Mouse (Mus musculus) kidney, adult 9 months (tissue): ENCODE data around the gene Rprd1b.

Source experiments
- DNase-seq: peaks from one replicate; pipeline ENCODE4 v3.0.0; 2022

Rprd1b gene

DNA sequence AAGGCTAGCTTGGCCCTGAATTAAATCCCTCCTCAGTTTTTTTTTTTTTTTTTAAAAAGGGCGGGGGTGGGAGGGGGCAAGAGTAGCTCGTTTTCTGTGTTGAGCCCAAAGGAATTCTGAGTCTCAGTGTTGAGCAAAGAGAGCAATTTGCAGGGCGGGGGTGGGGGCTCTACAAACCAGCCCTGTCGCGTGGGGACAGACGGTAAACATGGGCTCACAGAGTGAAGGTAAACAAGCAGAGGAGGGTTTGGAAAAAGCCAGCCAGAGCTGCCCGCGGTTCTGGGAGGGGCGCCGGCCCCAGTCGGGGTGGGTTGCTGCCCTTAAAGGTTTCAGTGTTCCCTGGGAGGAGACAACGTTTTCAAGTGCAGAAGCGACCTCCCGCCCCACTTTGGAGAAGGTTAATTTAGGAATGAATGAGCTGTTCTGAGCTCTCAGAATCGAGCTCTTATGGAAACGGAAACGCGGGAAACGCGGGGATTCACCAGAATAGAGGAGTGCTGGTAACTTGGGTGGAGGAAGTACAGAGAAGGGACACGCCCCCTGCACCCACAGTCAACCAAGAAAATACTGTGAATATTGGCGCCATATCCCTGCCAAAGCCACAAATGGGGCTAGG is 125.5 kb downstream of the Rprd1b start:
- DNase-seq: no peak

DNA sequence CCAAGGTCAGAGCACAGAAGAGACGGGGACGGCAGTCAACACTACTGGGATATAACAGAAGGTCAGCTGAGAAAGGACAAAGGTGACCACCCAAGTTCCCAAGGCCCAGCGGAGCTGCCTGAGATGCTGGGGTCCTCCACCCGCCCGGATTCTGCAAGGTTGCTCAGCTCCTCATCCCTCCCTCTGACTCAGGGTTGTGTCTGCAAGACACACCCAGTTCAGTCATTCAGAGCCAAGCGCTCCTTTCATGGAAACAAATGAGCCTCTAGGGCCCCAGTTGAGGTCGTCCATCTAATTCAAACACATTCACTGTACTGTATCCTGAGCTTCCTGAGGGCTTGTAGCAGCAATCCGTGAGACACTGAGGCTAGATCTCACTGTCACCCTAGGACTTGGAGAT is 126.3 kb downstream of the Rprd1b start:
- DNase-seq: no peak

- no peak for DNase-seq
These were observed 126.8 kb downstream of the Rprd1b start for GRCm38 (mm10) chr2:158155101-158155500.

GRCm38 (mm10) chr2:158155615-158156014 is 127.3 kb downstream of the Rprd1b start:
- DNase-seq: no peak

DNA sequence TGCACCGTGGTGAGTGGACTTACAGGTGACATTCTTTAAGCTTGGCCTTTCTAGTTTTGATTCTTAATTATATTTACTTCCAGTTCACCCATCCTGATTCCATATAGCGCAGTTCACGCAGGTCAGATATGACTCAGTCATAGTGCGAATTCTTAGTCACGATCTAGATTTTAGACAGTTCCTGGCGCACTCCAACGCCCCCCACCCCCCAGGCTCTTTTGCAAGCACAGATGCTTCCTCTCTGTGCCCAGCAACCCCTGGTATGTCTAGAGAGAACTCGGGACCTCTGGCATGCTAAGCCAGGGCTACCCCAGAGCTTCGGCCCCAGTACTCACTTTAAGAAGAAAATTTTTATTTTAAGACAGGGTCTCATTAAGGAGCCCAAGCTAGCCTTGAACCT is 128.2 kb downstream of the Rprd1b start:
- no peak for DNase-seq

GRCm38 (mm10) chr2:158157654-158158053 is 129.4 kb downstream of the Rprd1b start:
- no peak for DNase-seq

- peak; percentile 65 for DNase-seq
These were observed 131.3 kb downstream of the Rprd1b start for GRCm38 (mm10) chr2:158159376-158160235.

GRCm38 (mm10) chr2:158161761-158162160 is 133.5 kb downstream of the Rprd1b start:
- DNase-seq: no peak

- no peak for DNase-seq
These were observed 134.7 kb downstream of the Rprd1b start for GRCm38 (mm10) chr2:158163034-158163433.

DNA sequence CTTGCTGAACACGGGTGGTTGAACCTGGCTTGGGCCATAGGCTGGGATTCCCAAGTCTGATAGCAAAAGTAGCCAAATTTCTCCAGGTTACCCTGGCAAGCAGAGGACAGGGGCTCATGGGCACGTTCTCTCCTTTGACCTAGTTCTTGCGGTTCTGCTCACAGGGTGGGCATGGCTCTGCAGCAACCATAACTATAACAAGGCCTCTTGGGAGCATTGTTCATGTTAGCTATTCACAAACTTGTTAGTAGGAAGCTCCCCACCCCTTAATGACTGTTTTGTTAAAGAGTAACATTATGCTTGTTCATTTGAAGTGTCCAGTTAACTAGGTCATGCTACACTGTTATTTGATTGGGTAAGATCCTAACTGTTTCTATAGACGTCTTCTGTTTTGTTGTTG is 137.5 kb downstream of the Rprd1b start:
- DNase-seq: peak; percentile 42

GRCm38 (mm10) chr2:158166628-158167027 is 138.3 kb downstream of the Rprd1b start:
- DNase-seq: peak; percentile 64

- no peak for DNase-seq
These were observed 139.4 kb downstream of the Rprd1b start for GRCm38 (mm10) chr2:158167496-158168205.

DNA sequence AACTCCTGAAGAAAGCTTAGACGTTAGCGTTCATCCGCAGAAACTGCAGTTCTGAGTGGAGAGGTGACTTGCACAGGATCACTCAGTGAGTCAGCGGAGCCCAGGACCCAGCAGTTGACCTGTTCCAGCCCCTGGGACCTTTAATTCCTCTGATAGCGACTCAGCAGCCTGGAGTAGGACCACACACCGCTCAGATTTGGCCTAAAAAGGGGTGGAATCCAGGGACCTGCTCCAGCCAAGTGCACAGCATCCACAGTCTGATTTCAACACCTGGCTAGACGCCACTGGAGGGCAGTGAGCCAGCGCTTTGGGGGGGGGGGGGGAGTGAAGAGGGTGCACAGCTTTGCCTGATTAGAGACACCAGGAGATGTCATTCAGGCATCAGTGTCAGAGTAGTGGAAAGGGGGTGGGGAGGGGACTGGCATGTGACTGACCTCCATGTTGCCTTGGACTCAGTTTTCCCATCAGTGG is 140.5 kb downstream of the Rprd1b start:
- no peak for DNase-seq

DNA sequence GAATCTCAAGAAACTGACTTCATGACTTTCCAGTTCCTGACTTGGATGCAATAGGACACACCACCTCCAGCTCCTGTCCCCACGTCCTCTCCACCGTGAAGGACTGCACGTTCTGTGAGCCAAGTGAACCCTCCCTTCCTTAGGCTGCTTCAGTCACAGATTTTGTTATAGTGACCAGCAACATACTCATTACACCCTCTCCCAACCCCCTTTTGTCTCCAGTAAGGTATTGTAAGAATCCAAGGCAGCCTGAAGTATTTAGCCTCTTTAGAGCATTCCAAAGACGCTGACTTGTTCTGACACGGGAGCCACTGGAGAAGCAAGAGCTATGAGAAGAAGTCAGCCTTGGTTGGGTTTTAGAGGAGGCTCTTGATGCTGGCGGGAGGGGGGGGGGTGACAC is 141.1 kb downstream of the Rprd1b start:
- DNase-seq: no peak

DNA sequence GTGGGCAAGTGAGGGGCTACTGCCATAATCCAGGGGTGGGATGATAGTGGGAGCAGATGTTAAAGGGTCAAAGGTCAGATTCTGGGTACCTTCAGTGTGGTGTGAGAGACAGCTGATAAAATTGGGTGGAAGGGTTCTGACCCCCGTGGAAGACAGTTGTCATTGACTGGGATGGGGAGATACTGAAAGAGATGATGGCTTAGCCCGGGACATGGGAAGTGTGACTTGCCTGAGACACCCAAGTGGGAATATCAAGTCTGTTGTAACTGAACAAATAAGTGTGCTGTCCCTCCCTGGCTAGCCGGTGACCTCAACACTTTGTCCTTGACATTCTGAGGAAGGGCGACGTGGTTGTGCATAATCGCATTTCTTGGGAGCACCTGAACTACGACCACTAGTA is 141.5 kb downstream of the Rprd1b start:
- no peak for DNase-seq

DNA sequence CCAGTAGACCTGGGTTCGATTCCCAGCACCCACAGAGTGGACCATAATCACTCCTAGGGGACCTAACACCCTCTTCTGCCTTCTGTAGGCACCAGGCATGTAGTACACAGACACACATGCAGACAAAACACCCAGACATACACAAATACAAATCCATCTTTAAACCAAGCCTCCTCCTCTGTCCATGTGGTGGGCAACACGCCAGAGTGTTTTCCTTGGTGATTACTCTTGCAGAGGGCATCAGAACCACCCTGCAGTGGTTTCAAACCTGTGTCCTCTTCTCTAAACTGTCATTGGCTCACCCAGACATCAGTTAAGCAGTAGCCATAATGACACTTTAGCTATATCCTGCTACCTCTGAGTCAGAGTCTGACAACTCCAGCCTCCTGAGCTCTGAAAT is 142.1 kb downstream of the Rprd1b start:
- no peak for DNase-seq

GRCm38 (mm10) chr2:158174438-158174837 is 146.1 kb downstream of the Rprd1b start:
- peak; percentile 60 for DNase-seq

DNA sequence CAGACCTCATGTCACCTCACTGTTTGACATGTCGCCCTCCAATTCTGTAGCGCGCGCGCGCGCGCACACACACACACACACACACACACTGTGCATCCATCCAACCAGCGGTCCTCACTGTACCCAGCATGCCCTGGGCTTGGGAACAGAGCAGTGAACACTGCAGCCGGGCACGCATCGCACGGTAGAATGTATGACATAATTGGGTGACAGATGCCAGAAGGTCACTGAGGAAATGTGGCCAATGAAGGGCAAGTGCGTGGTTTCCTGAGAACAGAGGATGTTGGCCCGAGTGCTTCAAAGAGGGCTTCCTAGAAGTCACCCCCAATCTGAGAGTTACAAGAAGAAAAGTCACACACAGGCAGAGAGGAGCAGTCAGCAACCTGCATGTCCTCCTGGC is 146.7 kb downstream of the Rprd1b start:
- no peak for DNase-seq

- DNase-seq: no peak
These were observed 147.1 kb downstream of the Rprd1b start for GRCm38 (mm10) chr2:158175433-158175832.

DNA sequence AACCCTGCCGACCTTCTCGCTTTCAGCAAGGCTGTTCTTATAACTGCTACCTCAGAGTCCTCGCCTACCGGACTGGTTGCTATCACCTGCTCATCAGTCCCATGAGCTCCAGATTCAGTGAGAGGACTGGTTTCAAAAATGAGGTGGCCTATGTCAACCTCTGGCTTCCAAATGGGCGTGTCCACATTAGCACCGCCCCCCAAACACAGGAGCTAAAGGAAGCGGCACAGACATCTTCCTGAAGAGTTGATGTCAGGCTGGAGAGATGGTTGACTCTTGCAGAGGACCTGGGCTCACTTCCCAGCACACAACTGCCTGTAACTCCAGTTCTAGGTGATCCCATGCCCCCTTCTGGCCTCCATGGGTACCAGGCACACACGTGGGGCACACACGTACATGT is 148.5 kb downstream of the Rprd1b start:
- no peak for DNase-seq

DNA sequence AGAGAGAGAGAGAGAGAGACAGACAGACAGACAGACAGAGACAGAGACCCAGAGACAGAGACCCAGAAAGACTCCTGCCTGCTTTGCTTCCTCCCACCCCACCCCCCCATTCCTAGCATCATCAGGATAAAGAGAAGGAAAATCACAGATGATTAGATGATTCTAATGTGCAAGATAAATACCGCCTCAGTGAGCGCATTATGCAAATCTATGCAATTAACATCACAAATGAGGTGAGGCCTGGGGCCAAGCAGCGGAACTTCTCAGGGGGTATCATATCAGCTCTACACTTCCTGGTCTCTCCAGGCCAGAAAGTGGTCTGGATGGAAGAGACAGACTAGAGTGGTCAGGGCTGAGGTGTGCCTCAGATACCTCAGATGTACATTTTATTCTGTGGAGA is 149.3 kb downstream of the Rprd1b start:
- no peak for DNase-seq

GRCm38 (mm10) chr2:158178139-158178538 is 149.8 kb downstream of the Rprd1b start:
- no peak for DNase-seq

DNA sequence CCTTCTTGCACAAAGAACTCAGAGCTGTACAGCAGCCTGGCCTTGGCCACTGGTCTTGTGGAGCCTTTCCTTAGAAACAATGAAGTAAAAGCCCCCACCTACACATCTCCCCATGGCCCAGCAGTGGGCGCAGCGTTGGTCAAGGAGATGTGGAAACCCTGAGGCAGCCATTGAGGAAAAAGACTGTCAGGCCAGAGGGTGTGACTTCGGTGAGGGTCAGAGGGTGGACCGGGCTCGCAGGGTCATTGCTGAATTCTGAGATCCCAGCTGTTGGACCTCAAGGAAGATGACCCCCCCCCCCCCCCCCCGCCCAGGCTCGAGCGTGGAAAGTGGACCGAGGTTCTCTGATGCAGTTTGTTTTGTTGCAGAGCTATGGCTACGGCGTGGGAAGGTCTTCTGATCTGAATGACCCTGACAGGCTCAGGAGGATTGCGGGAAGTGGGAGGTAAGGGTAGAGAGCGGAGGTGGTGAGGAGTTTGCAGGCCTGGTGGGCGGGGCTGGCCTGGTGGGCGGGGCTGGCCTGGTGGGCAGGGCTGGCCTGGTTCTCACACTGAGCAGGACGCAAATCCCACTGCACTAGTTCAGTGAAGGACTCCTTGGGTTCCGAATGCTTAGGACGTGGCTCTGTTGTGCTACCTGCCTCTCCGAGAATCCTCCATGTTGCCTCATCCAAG is 150.5 kb downstream of the Rprd1b start:
- DNase-seq: peak; percentile 83
